Mouse (Mus musculus): ENCODE measurements at regions not wholly inside any gene's neighbourhood (a gene's known extent, or its start where the extent isn't known, plus 50 kb on each side); places are given as distances from the start of the nearest gene placed in this dataset.

- Histone ChIP-seq H3K4me1 (ENCODE audit: control insufficient read depth, insufficient read depth, low read length) (no peaks in the 10 kb centered on the region), H3K4me2 (replicated peaks; ENCODE audit: low read depth, low read length, severe bottlenecking) (no peak overlapping the region), H3K9ac (ENCODE audit: low read depth, low read length, severe bottlenecking) (no peak overlapping the region), H3K27me3 (ENCODE audit: control insufficient read depth, insufficient read depth, low read length) (no peaks in the 10 kb centered on the region), H3K9me3 (ENCODE audit: control insufficient read depth, low read length) (no peaks in the 10 kb centered on the region), H3K4me3 (replicated peaks; ENCODE audit: low read length) (no peak overlapping the region), H3K36me3 (ENCODE audit: control insufficient read depth, insufficient read depth, low read length) (no peaks in the 10 kb centered on the region), H3K27ac (replicated peaks; ENCODE audit: low read depth, low read length) (no peak overlapping the region)
- no peak for TF ChIP-seq POLR2A (IDR thresholded peaks at IDR 0.05; ENCODE audit: borderline replicate concordance, extremely low read depth, insufficient read depth, insufficient read length)
- no peak for ATAC-seq (ENCODE audit: low FRiP score, low read depth)
- DNase-seq (ENCODE audit: low spot score), result no peak
- WGBS, result 32% methylated on average over 9 of the region's 9 CpGs
Observed at GRCm38 (mm10) chr2:172143269-172143668, 100.0 kb upstream of the Cbln4 start.

- TF ChIP-seq POLR2A (IDR thresholded peaks at IDR 0.05; ENCODE audit: borderline replicate concordance, extremely low read depth, insufficient read depth, insufficient read length), result no peak
- H3K4me2 ChIP-seq (replicated peaks; ENCODE audit: low read depth, low read length, severe bottlenecking), result no peak overlapping the region
- H3K36me3 ChIP-seq (ENCODE audit: control insufficient read depth, insufficient read depth, low read length), result no peaks in the 10 kb centered on the region
- H3K4me3 ChIP-seq (replicated peaks; ENCODE audit: low read length), result no peak overlapping the region
- H3K9me3 ChIP-seq (ENCODE audit: control insufficient read depth, low read length), result peaks cover 7% of the 10 kb centered on the region; the same call in 1 of the 2 replicates
- H3K4me1 ChIP-seq (ENCODE audit: control insufficient read depth, insufficient read depth, low read length), result no peaks in the 10 kb centered on the region
- H3K27me3 ChIP-seq (ENCODE audit: control insufficient read depth, insufficient read depth, low read length), result no peaks in the 10 kb centered on the region
- DNase-seq (ENCODE audit: low spot score) (no peak), ATAC-seq (ENCODE audit: low FRiP score, low read depth) (no peak)
- no peak overlapping the region for H3K27ac ChIP-seq (replicated peaks; ENCODE audit: low read depth, low read length)
- WGBS, result 82% methylated on average over 4 of the region's 4 CpGs
- no peak overlapping the region for H3K9ac ChIP-seq (ENCODE audit: low read depth, low read length, severe bottlenecking)
Observed at GRCm38 (mm10) chr2:172148736-172149135, 99.6 kb upstream of the Mc3r start.

- no peaks in the 10 kb centered on the region for H3K4me1 ChIP-seq (ENCODE audit: control insufficient read depth, insufficient read depth, low read length)
- no peak overlapping the region for H3K4me3 ChIP-seq (replicated peaks; ENCODE audit: low read length)
- TF ChIP-seq POLR2A (IDR thresholded peaks at IDR 0.05; ENCODE audit: borderline replicate concordance, extremely low read depth, insufficient read depth, insufficient read length), result no peak
- no peak overlapping the region for H3K27ac ChIP-seq (replicated peaks; ENCODE audit: low read depth, low read length)
- no peaks in the 10 kb centered on the region for H3K36me3 ChIP-seq (ENCODE audit: control insufficient read depth, insufficient read depth, low read length)
- H3K9ac ChIP-seq (ENCODE audit: low read depth, low read length, severe bottlenecking), result no peak overlapping the region
- no peak for ATAC-seq (ENCODE audit: low FRiP score, low read depth)
- H3K27me3 ChIP-seq (ENCODE audit: control insufficient read depth, insufficient read depth, low read length), result no peaks in the 10 kb centered on the region
- peaks cover 7% of the 10 kb centered on the region; the same call in 1 of the 2 replicates for H3K9me3 ChIP-seq (ENCODE audit: control insufficient read depth, low read length)
- 78% methylated on average over 4 of the region's 4 CpGs for WGBS
- H3K4me2 ChIP-seq (replicated peaks; ENCODE audit: low read depth, low read length, severe bottlenecking), result no peak overlapping the region
- no peak for DNase-seq (ENCODE audit: low spot score)
Observed at GRCm38 (mm10) chr2:172149734-172150133, 98.6 kb upstream of the Mc3r start.

GRCm38 (mm10) chr2:172150898-172151297, 97.4 kb upstream of the Mc3r start:
- Histone ChIP-seq H3K27ac (replicated peaks; ENCODE audit: low read depth, low read length) (no peak overlapping the region), H3K4me3 (replicated peaks; ENCODE audit: low read length) (no peak overlapping the region), H3K36me3 (ENCODE audit: control insufficient read depth, insufficient read depth, low read length) (no peaks in the 10 kb centered on the region), H3K9ac (ENCODE audit: low read depth, low read length, severe bottlenecking) (no peak overlapping the region), H3K4me2 (replicated peaks; ENCODE audit: low read depth, low read length, severe bottlenecking) (no peak overlapping the region), H3K9me3 (ENCODE audit: control insufficient read depth, low read length) (peaks cover 7% of the 10 kb centered on the region; the same call in 1 of the 2 replicates), H3K27me3 (ENCODE audit: control insufficient read depth, insufficient read depth, low read length) (no peaks in the 10 kb centered on the region), H3K4me1 (ENCODE audit: control insufficient read depth, insufficient read depth, low read length) (no peaks in the 10 kb centered on the region)
- DNase-seq (ENCODE audit: low spot score), result no peak
- ATAC-seq (ENCODE audit: low FRiP score, low read depth), result no peak
- 77% methylated on average over 1 of the region's 1 CpGs for WGBS
- no peak for TF ChIP-seq POLR2A (IDR thresholded peaks at IDR 0.05; ENCODE audit: borderline replicate concordance, extremely low read depth, insufficient read depth, insufficient read length)

GRCm38 (mm10) chr2:172159909-172160308, 88.4 kb upstream of the Mc3r start:
- ATAC-seq (ENCODE audit: low FRiP score, low read depth), result no peak

GRCm38 (mm10) chr2:172177371-172177770, 70.9 kb upstream of the Mc3r start:
- Histone ChIP-seq H3K4me3 (replicated peaks; ENCODE audit: low read length) (no peak overlapping the region), H3K9me3 (ENCODE audit: control insufficient read depth, low read length) (no peaks in the 10 kb centered on the region), H3K36me3 (ENCODE audit: control insufficient read depth, insufficient read depth, low read length) (no peaks in the 10 kb centered on the region), H3K9ac (ENCODE audit: low read depth, low read length, severe bottlenecking) (no peak overlapping the region), H3K4me2 (replicated peaks; ENCODE audit: low read depth, low read length, severe bottlenecking) (no peak overlapping the region), H3K27ac (replicated peaks; ENCODE audit: low read depth, low read length) (no peak overlapping the region), H3K4me1 (ENCODE audit: control insufficient read depth, insufficient read depth, low read length) (no peaks in the 10 kb centered on the region), H3K27me3 (ENCODE audit: control insufficient read depth, insufficient read depth, low read length) (no peaks in the 10 kb centered on the region)
- 82% methylated on average over 10 of the region's 10 CpGs for WGBS
- DNase-seq (ENCODE audit: low spot score) (no peak), ATAC-seq (ENCODE audit: low FRiP score, low read depth) (no peak)
- no peak for TF ChIP-seq POLR2A (IDR thresholded peaks at IDR 0.05; ENCODE audit: borderline replicate concordance, extremely low read depth, insufficient read depth, insufficient read length)

More at GRCm38 (mm10) chr2:172159909-172160308, 88.4 kb upstream of the Mc3r start:
- H3K9ac ChIP-seq (ENCODE audit: low read depth, low read length, severe bottlenecking), result no peak overlapping the region
- 0 out of 2 replicates have a peak, but pooled peaks cover 1% of the 10 kb centered on the region for H3K9me3 ChIP-seq (ENCODE audit: control insufficient read depth, low read length)
- no peaks in the 10 kb centered on the region for H3K4me1 ChIP-seq (ENCODE audit: control insufficient read depth, insufficient read depth, low read length)
- H3K27me3 ChIP-seq (ENCODE audit: control insufficient read depth, insufficient read depth, low read length), result no peaks in the 10 kb centered on the region
- DNase-seq (ENCODE audit: low spot score), result no peak
- no peaks in the 10 kb centered on the region for H3K36me3 ChIP-seq (ENCODE audit: control insufficient read depth, insufficient read depth, low read length)
- no peak overlapping the region for H3K27ac ChIP-seq (replicated peaks; ENCODE audit: low read depth, low read length)
- 91% methylated on average over 16 of the region's 16 CpGs for WGBS
- no peak overlapping the region for H3K4me2 ChIP-seq (replicated peaks; ENCODE audit: low read depth, low read length, severe bottlenecking)
- no peak for TF ChIP-seq POLR2A (IDR thresholded peaks at IDR 0.05; ENCODE audit: borderline replicate concordance, extremely low read depth, insufficient read depth, insufficient read length)
- no peak overlapping the region for H3K4me3 ChIP-seq (replicated peaks; ENCODE audit: low read length)
